Mouse (Mus musculus) bone marrow, adult 2 months (tissue): ENCODE results near the gene Vstm4. TPM values are rescaled to one million over a fixed set of nuclear protein-coding genes. Genes with fewer than 3 reads are reported as not detected.

ENCODE experiments used
- H3K27ac ChIP-seq: fragments of 200-500 bp; 2 replicates; pipeline ENCODE4 v1.5.1; 2012; ENCODE audit warnings: low read depth, mild to moderate bottlenecking, control low read depth, inconsistent platforms, low read length; ENCODE audit not compliant: control insufficient read depth, poor library complexity, insufficient read depth
- H3K4me1 ChIP-seq: fragments of 200-500 bp; 2 replicates; pipeline ENCODE4 v1.6.1; 2011; ENCODE audit warnings: low read length; ENCODE audit not compliant: control insufficient read depth, insufficient read depth
- H3K4me3 ChIP-seq: fragments of 200-500 bp; replicated peaks from 2 replicates; pipeline ENCODE3; 2011; ENCODE audit warnings: mild to moderate bottlenecking, low read depth, low read length, control low read depth; ENCODE audit not compliant: control insufficient read depth
- CTCF ChIP-seq: fragments of 200-500 bp; IDR thresholded peaks from 2 replicates; pipeline ENCODE4 v1.5.1; 2011; ENCODE audit warnings: low read length, control low read depth; ENCODE audit not compliant: control insufficient read depth, insufficient read depth
- POLR2A ChIP-seq: fragments of 200-500 bp; IDR thresholded peaks from 2 replicates; pipeline ENCODE4 v1.6.1; 2011; ENCODE audit warnings: low read depth, mild to moderate bottlenecking, control low read depth, low read length, borderline replicate concordance; ENCODE audit not compliant: control insufficient read depth
- WGBS: fragments of 180-500 bp; shearing (Covaris S2); methylation state at CpG from one replicate; pipeline ENCODE4 v1.1.7; 2018; 5-methylcytosine and 5-hydroxymethylcytosine counted together
- polyA plus RNA-seq: library from polyadenylated mRNA; stranded (reverse); fragments of >200 nt; gene quantifications from 2 replicates; pipeline ENCODE4 v1.2.4, GENCODE M21; 2011; ENCODE audit warnings: low replicate concordance; ENCODE audit not compliant: missing spikeins, insufficient read depth, insufficient read length

Gene Vstm4
- polyA plus RNA-seq, 1 experiment: 2.9 TPM

GRCm38 (mm10) chr14:32964742-32965141 is 108.2 kb downstream of the Vstm4 start:
- no peak for TF ChIP-seq POLR2A
- no peak for TF ChIP-seq CTCF
- Histone ChIP-seq H3K27ac (no peak overlapping the region), H3K4me3 (no peak overlapping the region), H3K4me1 (no peaks in the 10 kb centered on the region)
- WGBS: 81% methylated on average over 10 of the region's 10 CpGs

- Histone ChIP-seq H3K4me3 (no peak overlapping the region), H3K27ac (no peak overlapping the region), H3K4me1 (no peaks in the 10 kb centered on the region)
- TF ChIP-seq CTCF: no peak
- no peak for TF ChIP-seq POLR2A
- 88% methylated on average over 9 of the region's 9 CpGs for WGBS
Observed at GRCm38 (mm10) chr14:32970700-32971099, 114.1 kb downstream of the Vstm4 start.

GRCm38 (mm10) chr14:32984176-32984738 is 127.7 kb downstream of the Vstm4 start:
- H3K27ac ChIP-seq: no peak overlapping the region
- no peak overlapping the region for H3K4me3 ChIP-seq
- TF ChIP-seq CTCF: no peak
- no peak for TF ChIP-seq POLR2A
- no peaks in the 10 kb centered on the region for H3K4me1 ChIP-seq
- 79% methylated on average over 6 of the region's 6 CpGs for WGBS

- WGBS: 77% methylated on average over 4 of the region's 4 CpGs
- Histone ChIP-seq H3K27ac (no peak overlapping the region), H3K4me3 (no peak overlapping the region), H3K4me1 (no peaks in the 10 kb centered on the region)
- TF ChIP-seq CTCF (no peak), POLR2A (no peak)
Observed at GRCm38 (mm10) chr14:32986659-32987058, 130.1 kb downstream of the Vstm4 start.

Other genes starting within 250 kb of the Vstm4 start
- 0.18 TPM in 1 of 2 replicates, not detected in the other for gene 3425401B19Rik, start 171.5 kb upstream of the Vstm4 start, polyA plus RNA-seq
- gene Tmem273, start 70.8 kb upstream of the Vstm4 start, polyA plus RNA-seq: 7.4 and 23.8 TPM in 2 replicates
- not detected in 2 replicates for gene Fam170b, start 22.8 kb upstream of the Vstm4 start, polyA plus RNA-seq
- gene Lrrc18, start 134.6 kb downstream of the Vstm4 start, polyA plus RNA-seq: not detected in 2 replicates